Comparison of ENCODE assay signal across 9 mouse cellular contexts in genomic region chr10:60278786-60279185, GRCm38 (mm10). TPM values are rescaled to one million over a fixed set of nuclear protein-coding genes. Genes with fewer than 3 reads are reported as not detected.
DNase-seq lines count a peak whose midpoint lies in the region; ATAC-seq and TF ChIP-seq lines count a peak whose summit lies in the region.
"Had no signal": no experiment of that assay in that cellular context is flagged by ENCODE, and none has a peak within 500 bp of the region (broad histone marks: within the 10 kb centered on the region; RNA-seq: fewer than 3 reads in every experiment).

No protein-coding gene starts in this region.

- H3K9me3 ChIP-seq in heart, embryonic 11.5 days (replicated peaks; ENCODE audit: control insufficient read depth, low read length): no peaks in the 10 kb centered on the region
- no peaks in the 10 kb centered on the region for H3K9me3 ChIP-seq in liver, embryonic 11.5 days (ENCODE audit: control insufficient read depth, low read length)
- no peaks in the 10 kb centered on the region for H3K9me3 ChIP-seq in stomach, embryonic 16.5 days (replicated peaks; ENCODE audit: control insufficient read depth, low read length)

- H3K27ac ChIP-seq in heart, embryonic 11.5 days (ENCODE audit: low read depth, low read length): no peak overlapping the region
- H3K27ac ChIP-seq in spleen, adult 2 months (ENCODE audit: insufficient read depth, low read length): peak overlapping the region; percentile 83
- no peak overlapping the region for H3K27ac ChIP-seq in liver, embryonic 11.5 days (ENCODE audit: low read depth, low read length)
- peak overlapping the region; percentile 66; the same call in 1 of the 2 replicates for H3K27ac ChIP-seq in stomach, embryonic 16.5 days (ENCODE audit: low read length)

- TF ChIP-seq CTCF in spleen, adult 2 months (IDR thresholded peaks at IDR 0.05; ENCODE audit: extremely low read depth, insufficient read depth, insufficient read length, insufficient replicate concordance): no peak

- TF ChIP-seq POLR2A in spleen, adult 2 months (IDR thresholded peaks at IDR 0.05; ENCODE audit: low read depth, low read length): no peak

- H3K27me3 ChIP-seq in heart, embryonic 11.5 days (ENCODE audit: control insufficient read depth, insufficient read depth, low read length): no peaks in the 10 kb centered on the region
- no peaks in the 10 kb centered on the region for H3K27me3 ChIP-seq in spleen, adult 2 months (ENCODE audit: control insufficient read depth, insufficient read depth, low read length)
- H3K27me3 ChIP-seq in liver, embryonic 11.5 days (replicated peaks; ENCODE audit: control insufficient read depth, insufficient read depth, low read length): no peaks in the 10 kb centered on the region
- no peaks in the 10 kb centered on the region for H3K27me3 ChIP-seq in stomach, embryonic 16.5 days (ENCODE audit: control insufficient read depth, insufficient read depth, low read length)

- WGBS in heart, embryonic 11.5 days (ENCODE audit: insufficient replicate concordance): 85% methylated on average over 3 of the region's 3 CpGs
- WGBS in spleen, adult 2 months: 49% methylated on average over 3 of the region's 3 CpGs
- WGBS in liver, embryonic 11.5 days: 82% methylated on average over 3 of the region's 3 CpGs
- WGBS in stomach, embryonic 16.5 days: 77% methylated on average over 3 of the region's 3 CpGs

- peak overlapping the region; percentile 87 for H3K4me2 ChIP-seq in heart, embryonic 11.5 days
- peak overlapping the region; percentile 72 for H3K4me2 ChIP-seq in liver, embryonic 11.5 days
- peak overlapping the region; percentile 92 for H3K4me2 ChIP-seq in stomach, embryonic 16.5 days (ENCODE audit: low read depth, low read length)

- peaks cover 19% of the 10 kb centered on the region for H3K4me1 ChIP-seq in heart, embryonic 11.5 days (ENCODE audit: control insufficient read depth, insufficient read depth, low read length)
- peaks cover 40% of the 10 kb centered on the region; the same call in 1 of the 2 replicates for H3K4me1 ChIP-seq in spleen, adult 2 months (ENCODE audit: control insufficient read depth, insufficient read depth, insufficient read length)
- H3K4me1 ChIP-seq in liver, embryonic 11.5 days (replicated peaks; ENCODE audit: control insufficient read depth, insufficient read depth, low read length): peaks cover 29% of the 10 kb centered on the region
- H3K4me1 ChIP-seq in stomach, embryonic 16.5 days (ENCODE audit: control insufficient read depth, insufficient read depth, low read length): peaks cover 47% of the 10 kb centered on the region

- no peak overlapping the region for H3K4me3 ChIP-seq in heart, embryonic 11.5 days (ENCODE audit: low read depth, low read length)
- peak overlapping the region; percentile 99 for H3K4me3 ChIP-seq in spleen, adult 2 months (ENCODE audit: extremely low read depth, insufficient read depth, insufficient read length)
- H3K4me3 ChIP-seq in liver, embryonic 11.5 days (ENCODE audit: low read depth, low read length): peak overlapping the region; percentile 60
- H3K4me3 ChIP-seq in stomach, embryonic 16.5 days (replicated peaks; ENCODE audit: low read length): peak overlapping the region; percentile 96

- H3K36me3 ChIP-seq in heart, embryonic 11.5 days (ENCODE audit: control insufficient read depth, insufficient read depth, low read length): no peaks in the 10 kb centered on the region
- H3K36me3 ChIP-seq in spleen, adult 2 months (ENCODE audit: control insufficient read depth, insufficient read depth, low read length): 0 out of 2 replicates have a peak, but pooled peaks cover 2% of the 10 kb centered on the region
- H3K36me3 ChIP-seq in liver, embryonic 11.5 days (ENCODE audit: control insufficient read depth, insufficient read depth, low read length): no peaks in the 10 kb centered on the region
- no peaks in the 10 kb centered on the region for H3K36me3 ChIP-seq in stomach, embryonic 16.5 days (ENCODE audit: control insufficient read depth, insufficient read depth, low read length)

- ATAC-seq in heart, embryonic 11.5 days (replicated peaks; ENCODE audit: insufficient number of reproducible peaks, low FRiP score, low TSS enrichment): no peak
- ATAC-seq in liver, embryonic 11.5 days (replicated peaks; ENCODE audit: low FRiP score): no peak
- ATAC-seq in stomach, embryonic 16.5 days (ENCODE audit: insufficient read depth, low FRiP score): no peak

- H3K9ac ChIP-seq in heart, embryonic 11.5 days (ENCODE audit: low read depth, low read length): no peak overlapping the region
- H3K9ac ChIP-seq in liver, embryonic 11.5 days (ENCODE audit: low read depth, low read length): no peak overlapping the region
- peak overlapping the region; percentile 41 for H3K9ac ChIP-seq in stomach, embryonic 16.5 days (ENCODE audit: low read length)

- DNase-seq in heart, adult 8-10 months (ENCODE audit: low spot score): no peak
- DNase-seq in spleen, adult 2 months (ENCODE audit: low read depth in 1 of 2, low spot score in 2 of 2): no peak
- no peak for DNase-seq in spleen, adult 12 weeks (ENCODE audit: low spot score)
- DNase-seq in liver, embryonic 11.5 days (ENCODE audit: low spot score): no peak
- no peak for DNase-seq in adrenal gland, postnatal 10 days
- no peak for DNase-seq in left cerebral cortex, postnatal 25 days (ENCODE audit: low spot score in 2 of 2)
- DNase-seq: kidney, postnatal 14 days had no signal

- intact Hi-C loops in left cerebral cortex, postnatal 25 days (cut with DNase I): no loop called here

RNA-seq across cellular contexts. Expression of gene Psap, which starts 1.4 kb away (rescaled TPM):
- 68.5 and 78.1 TPM in 2 replicates for polyA plus RNA-seq in heart, embryonic 11.5 days (2014; fragmentation: Nextera tagmentation; extraction: Ambion mirVana)
- total RNA-seq in heart, adult 8-10 months (2022): 1,000 to 10,000 TPM; 1,268 to 1,360 (median 1,315) TPM
- polyA plus RNA-seq in spleen, adult 2 months (2012; rRNA removed): 1,338 and 1,442 TPM in 2 replicates
- 57.0 and 59.8 TPM in 2 replicates for polyA plus RNA-seq in liver, embryonic 11.5 days (2014; fragmentation: Nextera tagmentation; extraction: Ambion mirVana)
- 194 and 198 TPM in 2 replicates for polyA plus RNA-seq in stomach, embryonic 16.5 days (2015; fragmentation: Nextera tagmentation; extraction: Ambion mirVana)
- total RNA-seq in adrenal gland, postnatal 10 days (2021): 100 to 1,000 TPM; 882 to 922 TPM
- total RNA-seq in left cerebral cortex, postnatal 25 days (2021): 1,000 to 10,000 TPM; 1,491 to 1,558 TPM

RNA-seq across cellular contexts. Expression of gene Chst3, which starts 59.7 kb away (rescaled TPM):
- polyA plus RNA-seq in heart, embryonic 11.5 days (2014; fragmentation: Nextera tagmentation; extraction: Ambion mirVana): 0.57 and 0.73 TPM in 2 replicates
- total RNA-seq in heart, adult 8-10 months (2022): 1 to 10 TPM in 1 of 4 experiments, under 1 TPM in 3; 0.65 to 1.2 (median 0.80) TPM
- 89.3 and 105 TPM in 2 replicates for polyA plus RNA-seq in spleen, adult 2 months (2012; rRNA removed)
- 0.48 and 0.60 TPM in 2 replicates for polyA plus RNA-seq in liver, embryonic 11.5 days (2014; fragmentation: Nextera tagmentation; extraction: Ambion mirVana)
- 2.0 and 2.1 TPM in 2 replicates for polyA plus RNA-seq in stomach, embryonic 16.5 days (2015; fragmentation: Nextera tagmentation; extraction: Ambion mirVana)
- total RNA-seq in adrenal gland, postnatal 10 days (2021): 1 to 10 TPM; 2.8 to 3.0 TPM
- total RNA-seq in left cerebral cortex, postnatal 25 days (2021): 1 to 10 TPM; 1.6 to 1.8 TPM

Comparison
In these comparisons a context has a peak if more than half of its experiments do, and no peak if none do; other contexts are left out.
1. H3K27ac ChIP-seq: peak in spleen, adult 2 months (single experiment) and stomach, embryonic 16.5 days (single experiment); none in heart, embryonic 11.5 days (single experiment) and liver, embryonic 11.5 days (single experiment).
2. RNA of gene Chst3, which starts 59.7 kb away (polyA plus RNA-seq): 89.3 to 105 TPM in spleen, adult 2 months; 2.0 to 2.1 TPM in stomach, embryonic 16.5 days, 0.57 to 0.73 TPM in heart, embryonic 11.5 days and 0.48 to 0.60 TPM in liver, embryonic 11.5 days; every median in the first group is over 10 times any median in the second.
3. Peak in every context shown above with its lines, with median percentiles within 50 percentile points of each other: H3K4me2 ChIP-seq.